In genomic region chr19:40376566-40377281, GRCm38 (mm10) we compare ENCODE assay signal across 16 mouse cellular contexts.
DNase-seq lines count a peak whose midpoint lies in the region; ATAC-seq and TF ChIP-seq lines count a peak whose summit lies in the region.
"Had no signal": no experiment of that assay in that cellular context is flagged by ENCODE, and none has a peak within 500 bp of the region (broad histone marks: within the 10 kb centered on the region; RNA-seq: fewer than 3 reads in every experiment).

No protein-coding gene starts in this region.

- peaks cover 3% of the 10 kb centered on the region; the same call in 1 of the 2 replicates for H3K4me1 ChIP-seq in lung, postnatal 0 days (ENCODE audit: insufficient read depth, low read depth, low read length)
- H3K4me1 ChIP-seq in heart, embryonic 12.5 days (replicated peaks), result peaks cover 46% of the 10 kb centered on the region
- no peaks in the 10 kb centered on the region for H3K4me1 ChIP-seq in stomach, postnatal 0 days (replicated peaks; ENCODE audit: control insufficient read depth, insufficient read depth)
- no peaks in the 10 kb centered on the region for H3K4me1 ChIP-seq in kidney, embryonic 14.5 days (ENCODE audit: control insufficient read depth, insufficient read depth, low read length)
- H3K4me1 ChIP-seq: embryonic facial prominence, embryonic 15.5 days; stomach, embryonic 15.5 days had no signal

- H3K4me2 ChIP-seq in lung, postnatal 0 days (replicated peaks; ENCODE audit: low read depth, low read length), result no peak overlapping the region
- peak overlapping the region; percentile 18; the same call in 1 of the 2 replicates for H3K4me2 ChIP-seq in heart, embryonic 12.5 days
- no peak overlapping the region for H3K4me2 ChIP-seq in stomach, postnatal 0 days (replicated peaks; ENCODE audit: low read depth)
- H3K4me2 ChIP-seq in kidney, embryonic 14.5 days (replicated peaks; ENCODE audit: low read depth, low read length), result no peak overlapping the region
- H3K4me2 ChIP-seq: embryonic facial prominence, embryonic 15.5 days; stomach, embryonic 15.5 days had no signal

- no peak for TF ChIP-seq EP300 in lung, postnatal 0 days (IDR thresholded peaks at IDR 0.05)
- TF ChIP-seq EP300 in stomach, postnatal 0 days (optimal IDR thresholded peaks at IDR 0.05), result no peak

- DNase-seq in lung, postnatal 0 days (ENCODE audit: low spot score), result peak; percentile 47
- no peak for DNase-seq in lung, adult 18-20 months
- DNase-seq in gastrocnemius, postnatal 25 days, result peak; percentile 68
- no peak for DNase-seq in stomach, postnatal 0 days (ENCODE audit: low spot score)
- no peak for DNase-seq in spleen, adult 18-20 months
- DNase-seq: adrenal gland, adult 8-10 months; kidney, adult 8-10 months; lung, adult 2 months; right cerebral cortex, postnatal 25 days; thymus, postnatal 36 days had no signal

- H3K4me3 ChIP-seq in lung, postnatal 0 days (ENCODE audit: low read depth, low read length), result no peak overlapping the region
- H3K4me3 ChIP-seq in heart, embryonic 12.5 days, result no peak overlapping the region
- H3K4me3 ChIP-seq in stomach, postnatal 0 days (ENCODE audit: low read depth, low read length), result no peak overlapping the region
- H3K4me3 ChIP-seq in kidney, embryonic 14.5 days (ENCODE audit: low read length), result no peak overlapping the region
- H3K4me3 ChIP-seq: embryonic facial prominence, embryonic 15.5 days; hindbrain, embryonic 10.5 days; stomach, embryonic 15.5 days had no signal

- H3K27ac ChIP-seq in lung, postnatal 0 days (ENCODE audit: low read length), result no peak overlapping the region
- peak overlapping the region; percentile 75 for H3K27ac ChIP-seq in heart, embryonic 12.5 days (ENCODE audit: poor library complexity, severe bottlenecking)
- H3K27ac ChIP-seq in stomach, postnatal 0 days (replicated peaks), result no peak overlapping the region
- no peak overlapping the region for H3K27ac ChIP-seq in kidney, embryonic 14.5 days (ENCODE audit: low read depth, low read length)
- H3K27ac ChIP-seq: embryonic facial prominence, embryonic 15.5 days; hindbrain, embryonic 10.5 days; stomach, embryonic 15.5 days had no signal

- H3K36me3 ChIP-seq in lung, postnatal 0 days (ENCODE audit: insufficient read depth, low read length), result no peaks in the 10 kb centered on the region
- peaks cover 20% of the 10 kb centered on the region for H3K36me3 ChIP-seq in heart, embryonic 12.5 days
- H3K36me3 ChIP-seq in stomach, postnatal 0 days (ENCODE audit: control insufficient read depth, insufficient read depth, low read length), result peaks cover 2% of the 10 kb centered on the region; the same call in 1 of the 2 replicates
- H3K36me3 ChIP-seq in kidney, embryonic 14.5 days (ENCODE audit: control insufficient read depth, insufficient read depth, low read length), result no peaks in the 10 kb centered on the region; the same call in 1 of the 2 replicates
- H3K36me3 ChIP-seq: embryonic facial prominence, embryonic 15.5 days had no signal

- WGBS in lung, postnatal 0 days, result 61% methylated on average over 21 of the region's 21 CpGs
- WGBS in heart, embryonic 12.5 days, result 46% methylated on average over 21 of the region's 21 CpGs
- WGBS in stomach, postnatal 0 days, result 69% methylated on average over 21 of the region's 21 CpGs
- WGBS in kidney, embryonic 14.5 days, result 60% methylated on average over 21 of the region's 21 CpGs

- no peak for TF ChIP-seq CTCF in lung, postnatal 0 days (IDR thresholded peaks at IDR 0.05)
- TF ChIP-seq CTCF in stomach, postnatal 0 days (IDR thresholded peaks at IDR 0.05; ENCODE audit: low read depth), result no peak

- no peaks in the 10 kb centered on the region for H3K27me3 ChIP-seq in lung, postnatal 0 days (replicated peaks; ENCODE audit: insufficient read depth, low read length)
- no peaks in the 10 kb centered on the region for H3K27me3 ChIP-seq in heart, embryonic 12.5 days (replicated peaks)
- H3K27me3 ChIP-seq in stomach, postnatal 0 days (ENCODE audit: control insufficient read depth, insufficient read depth, low read length), result no peaks in the 10 kb centered on the region
- no peaks in the 10 kb centered on the region for H3K27me3 ChIP-seq in kidney, embryonic 14.5 days (ENCODE audit: control insufficient read depth, insufficient read depth, low read length)
- H3K27me3 ChIP-seq: CH12.LX; embryonic facial prominence, embryonic 15.5 days; stomach, embryonic 15.5 days had no signal

- no peaks in the 10 kb centered on the region for H3K9me3 ChIP-seq in lung, postnatal 0 days (ENCODE audit: low read length)
- H3K9me3 ChIP-seq in heart, embryonic 12.5 days (replicated peaks), result no peaks in the 10 kb centered on the region
- no peaks in the 10 kb centered on the region for H3K9me3 ChIP-seq in stomach, postnatal 0 days (ENCODE audit: control insufficient read depth, low read length)
- H3K9me3 ChIP-seq in kidney, embryonic 14.5 days (ENCODE audit: control insufficient read depth, low read length), result no peaks in the 10 kb centered on the region
- H3K9me3 ChIP-seq: embryonic facial prominence, embryonic 15.5 days; hindbrain, embryonic 10.5 days; stomach, embryonic 15.5 days had no signal

- H3K9ac ChIP-seq in lung, postnatal 0 days (replicated peaks; ENCODE audit: low read depth), result no peak overlapping the region
- H3K9ac ChIP-seq in heart, embryonic 12.5 days, result peak overlapping the region; percentile 33; the same call in 1 of the 2 replicates
- no peak overlapping the region for H3K9ac ChIP-seq in stomach, postnatal 0 days (ENCODE audit: low read length)
- H3K9ac ChIP-seq in kidney, embryonic 14.5 days (ENCODE audit: low read depth, low read length), result no peak overlapping the region
- H3K9ac ChIP-seq: embryonic facial prominence, embryonic 15.5 days; stomach, embryonic 15.5 days had no signal

- peak; percentile 37; the same call in 1 of the 2 replicates for ATAC-seq in lung, postnatal 0 days
- peak; percentile 59 for ATAC-seq in heart, embryonic 12.5 days (ENCODE audit: insufficient number of reproducible peaks, low FRiP score)
- ATAC-seq in stomach, postnatal 0 days (ENCODE audit: low FRiP score, low TSS enrichment), result peak; percentile 42
- no peak for ATAC-seq in kidney, embryonic 14.5 days (ENCODE audit: low FRiP score, low TSS enrichment)

Comparison
In these comparisons a context has a peak if more than half of its experiments do, and no peak if none do; other contexts are left out.
1. DNase-seq: peak in lung, postnatal 0 days (single experiment) and gastrocnemius, postnatal 25 days (single experiment); none in lung, adult 18-20 months (0 of 2), stomach, postnatal 0 days (single experiment) and spleen, adult 18-20 months (0 of 2).